Mouse (Mus musculus): ENCODE measurements around the gene Zswim3. TPM values are rescaled to one million over a fixed set of nuclear protein-coding genes. Genes with fewer than 3 reads are reported as not detected.

The Zswim3 gene
- polyA plus RNA-seq, 1 experiment: 2.5 TPM

DNA sequence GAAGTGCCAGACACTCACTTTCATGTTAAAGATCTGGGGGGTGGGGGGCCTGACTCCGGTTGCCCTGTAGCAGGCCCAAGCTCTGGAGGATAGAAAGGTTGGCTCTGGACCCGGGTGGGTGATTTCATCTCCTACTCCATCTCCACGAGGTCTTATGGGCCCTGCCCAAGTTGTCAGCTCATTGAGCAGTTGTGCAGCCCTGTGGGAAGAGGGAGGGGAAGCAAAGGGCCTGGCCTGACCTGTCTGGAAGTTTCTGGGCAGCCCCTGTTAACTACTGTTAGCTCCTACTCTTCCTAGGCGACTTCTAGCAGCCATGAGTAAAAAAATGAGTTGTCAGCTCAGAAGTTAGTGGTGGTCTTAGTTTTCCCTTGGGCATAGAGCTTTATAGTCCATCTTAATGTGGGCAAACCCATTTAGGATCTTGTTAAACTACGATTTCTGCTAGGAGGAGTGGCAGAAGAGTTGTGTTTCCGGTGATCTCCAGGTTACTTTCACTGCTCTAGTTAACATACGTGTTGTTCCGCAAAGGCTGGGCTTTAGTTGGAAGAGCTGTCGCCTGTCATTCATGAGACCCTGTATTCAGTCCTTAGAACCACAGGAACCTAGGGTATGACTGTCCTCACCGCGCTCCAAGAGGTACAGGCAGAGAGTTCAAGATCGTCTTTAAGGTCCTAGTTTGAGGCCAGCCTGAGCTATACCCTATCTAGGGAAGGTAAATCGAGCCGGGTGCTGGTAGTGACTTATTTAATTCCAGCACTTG is 31.5 kb upstream of the Zswim3 start:
- 85% methylated on average over 14 of the region's 14 CpGs for WGBS
- DNase-seq (ENCODE audit: low read depth in 1 of 2, low spot score in 2 of 2): no peak
- no peaks in the 10 kb centered on the region for H3K27me3 ChIP-seq (ENCODE audit: control insufficient read depth, insufficient read depth, low read length)
- H3K4me3 ChIP-seq (ENCODE audit: extremely low read depth, insufficient read depth, insufficient read length): no peak overlapping the region
- 0 out of 2 replicates have a peak overlapping the region, but pooled peaks have one; percentile 2 for H3K27ac ChIP-seq (ENCODE audit: insufficient read depth, low read length)
- TF ChIP-seq CTCF (IDR thresholded peaks at IDR 0.05; ENCODE audit: extremely low read depth, insufficient read depth, insufficient read length, insufficient replicate concordance): no peak
- no peak for TF ChIP-seq POLR2A (IDR thresholded peaks at IDR 0.05; ENCODE audit: low read depth, low read length)
- H3K36me3 ChIP-seq (ENCODE audit: control insufficient read depth, insufficient read depth, low read length): no peaks in the 10 kb centered on the region
- no peaks in the 10 kb centered on the region; the same call in 1 of the 2 replicates for H3K4me1 ChIP-seq (ENCODE audit: control insufficient read depth, insufficient read depth, insufficient read length)

DNA sequence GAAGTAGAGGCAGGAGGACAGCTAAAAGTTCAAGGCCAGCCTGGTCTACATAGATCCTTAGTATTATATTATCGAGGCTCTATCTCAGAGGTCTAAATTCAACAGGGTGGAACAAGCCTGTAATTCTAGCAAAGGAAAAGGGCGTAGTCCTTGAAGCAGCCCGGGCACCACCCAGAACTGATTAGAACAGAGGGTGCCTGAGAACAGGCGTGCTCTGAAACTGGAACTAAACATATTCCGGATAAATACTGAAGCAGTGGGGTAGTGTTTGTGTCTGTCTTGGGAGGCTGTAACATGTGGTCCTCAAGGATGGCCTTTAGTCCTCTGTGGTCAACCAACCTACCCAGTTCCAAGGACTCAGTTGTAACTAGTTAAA is 30.9 kb upstream of the Zswim3 start:
- H3K27me3 ChIP-seq (ENCODE audit: control insufficient read depth, insufficient read depth, low read length): no peaks in the 10 kb centered on the region
- 72% methylated on average over 5 of the region's 5 CpGs for WGBS
- TF ChIP-seq POLR2A (IDR thresholded peaks at IDR 0.05; ENCODE audit: low read depth, low read length): no peak
- no peak for TF ChIP-seq CTCF (IDR thresholded peaks at IDR 0.05; ENCODE audit: extremely low read depth, insufficient read depth, insufficient read length, insufficient replicate concordance)
- no peak overlapping the region for H3K27ac ChIP-seq (ENCODE audit: insufficient read depth, low read length)
- no peak overlapping the region for H3K4me3 ChIP-seq (ENCODE audit: extremely low read depth, insufficient read depth, insufficient read length)
- H3K36me3 ChIP-seq (ENCODE audit: control insufficient read depth, insufficient read depth, low read length): no peaks in the 10 kb centered on the region
- DNase-seq (ENCODE audit: low read depth in 1 of 2, low spot score in 2 of 2): no peak
- no peaks in the 10 kb centered on the region; the same call in 1 of the 2 replicates for H3K4me1 ChIP-seq (ENCODE audit: control insufficient read depth, insufficient read depth, insufficient read length)

DNA sequence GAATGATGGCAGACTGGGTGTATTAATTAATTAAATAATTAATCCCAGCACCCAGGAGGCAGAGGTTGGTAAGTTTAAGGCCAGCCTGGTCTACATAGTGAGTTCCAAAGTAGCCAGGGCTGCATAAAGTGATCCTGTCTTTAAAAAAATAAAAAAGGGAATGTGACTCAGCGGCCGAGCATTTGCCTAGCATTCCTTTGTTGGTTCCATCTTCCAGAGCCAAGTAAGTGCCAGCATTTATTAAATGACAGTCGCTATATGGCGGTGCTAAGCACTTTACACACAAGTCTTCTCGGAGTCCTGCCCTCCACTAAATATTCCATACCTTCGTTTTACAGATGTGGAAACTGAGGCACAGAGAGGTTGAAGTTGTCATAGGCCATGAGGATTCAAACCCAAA is 28.8 kb upstream of the Zswim3 start:
- DNase-seq (ENCODE audit: low read depth in 1 of 2, low spot score in 2 of 2): no peak
- H3K4me3 ChIP-seq (ENCODE audit: extremely low read depth, insufficient read depth, insufficient read length): no peak overlapping the region
- no peak overlapping the region for H3K27ac ChIP-seq (ENCODE audit: insufficient read depth, low read length)
- H3K36me3 ChIP-seq (ENCODE audit: control insufficient read depth, insufficient read depth, low read length): no peaks in the 10 kb centered on the region
- 92% methylated on average over 6 of the region's 6 CpGs for WGBS
- no peaks in the 10 kb centered on the region for H3K27me3 ChIP-seq (ENCODE audit: control insufficient read depth, insufficient read depth, low read length)
- H3K4me1 ChIP-seq (ENCODE audit: control insufficient read depth, insufficient read depth, insufficient read length): no peaks in the 10 kb centered on the region
- no peak for TF ChIP-seq POLR2A (IDR thresholded peaks at IDR 0.05; ENCODE audit: low read depth, low read length)
- TF ChIP-seq CTCF (IDR thresholded peaks at IDR 0.05; ENCODE audit: extremely low read depth, insufficient read depth, insufficient read length, insufficient replicate concordance): no peak

DNA sequence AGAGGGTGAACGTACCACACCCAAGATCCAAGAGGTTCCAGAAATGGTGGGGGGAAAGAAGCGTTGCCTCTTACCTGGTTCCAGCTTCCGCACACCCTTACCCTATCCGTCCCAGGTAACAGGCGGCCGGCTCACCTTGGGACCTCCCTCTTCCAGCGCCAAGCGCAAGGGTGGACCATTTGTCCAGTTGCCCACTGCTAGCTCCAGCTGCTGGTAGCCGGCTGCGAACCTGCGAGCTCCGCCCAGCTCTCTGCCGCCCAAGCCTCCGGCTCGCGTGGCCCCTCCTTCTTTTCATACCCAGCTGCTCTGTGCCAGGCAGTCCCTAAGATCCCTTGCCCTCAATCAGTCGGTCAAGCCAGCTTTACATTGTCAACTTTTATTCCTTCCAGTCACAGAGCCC is 28.1 kb upstream of the Zswim3 start:
- no peak overlapping the region for H3K27ac ChIP-seq (ENCODE audit: insufficient read depth, low read length)
- H3K4me1 ChIP-seq (ENCODE audit: control insufficient read depth, insufficient read depth, insufficient read length): no peaks in the 10 kb centered on the region
- H3K4me3 ChIP-seq (ENCODE audit: extremely low read depth, insufficient read depth, insufficient read length): no peak overlapping the region
- no peak for DNase-seq (ENCODE audit: low read depth in 1 of 2, low spot score in 2 of 2)
- no peaks in the 10 kb centered on the region for H3K27me3 ChIP-seq (ENCODE audit: control insufficient read depth, insufficient read depth, low read length)
- TF ChIP-seq CTCF (IDR thresholded peaks at IDR 0.05; ENCODE audit: extremely low read depth, insufficient read depth, insufficient read length, insufficient replicate concordance) (no peak), POLR2A (IDR thresholded peaks at IDR 0.05; ENCODE audit: low read depth, low read length) (no peak)
- WGBS: 78% methylated on average over 17 of the region's 17 CpGs
- no peaks in the 10 kb centered on the region for H3K36me3 ChIP-seq (ENCODE audit: control insufficient read depth, insufficient read depth, low read length)

DNA sequence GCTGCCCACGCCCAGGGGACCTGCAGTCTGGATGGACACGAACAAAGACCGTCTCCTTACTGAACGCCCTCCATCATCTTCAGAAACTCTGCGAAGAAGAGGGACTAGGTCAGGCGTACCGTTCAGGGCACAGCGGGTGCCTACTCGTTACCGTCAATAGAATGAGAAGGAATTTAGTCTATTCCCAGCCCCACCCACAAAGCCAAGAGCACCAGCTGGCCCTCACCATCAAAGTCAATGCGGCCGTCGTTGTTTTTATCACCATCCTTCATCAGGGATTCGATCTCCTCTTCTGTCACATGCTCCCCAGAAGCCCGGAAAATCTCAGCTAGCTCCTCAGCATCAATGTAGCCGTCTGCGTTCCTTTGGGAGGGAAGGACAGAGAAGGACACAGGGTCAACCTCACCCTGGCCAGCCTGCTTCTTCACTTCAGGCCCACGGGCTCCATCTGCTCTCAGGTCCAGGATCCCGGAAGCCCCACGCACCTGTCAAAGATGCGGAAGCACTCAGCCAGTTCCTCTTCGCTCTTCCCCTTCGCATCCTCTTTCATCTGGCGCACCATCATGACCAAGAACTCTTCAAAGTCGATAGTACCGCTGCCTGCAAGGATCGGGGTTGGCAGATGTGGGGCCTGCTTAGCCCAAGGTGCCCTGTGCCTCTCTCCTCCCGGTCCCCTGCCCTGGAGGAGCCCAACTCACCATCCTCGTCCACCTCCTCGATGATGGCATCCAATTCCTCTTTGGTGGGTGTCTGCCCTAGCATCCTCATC is 27.5 kb upstream of the Zswim3 start:
- H3K27me3 ChIP-seq (ENCODE audit: control insufficient read depth, insufficient read depth, low read length): no peaks in the 10 kb centered on the region
- no peak overlapping the region for H3K27ac ChIP-seq (ENCODE audit: insufficient read depth, low read length)
- no peak overlapping the region for H3K4me3 ChIP-seq (ENCODE audit: extremely low read depth, insufficient read depth, insufficient read length)
- WGBS: 81% methylated on average over 30 of the region's 30 CpGs
- H3K4me1 ChIP-seq (ENCODE audit: control insufficient read depth, insufficient read depth, insufficient read length): no peaks in the 10 kb centered on the region
- DNase-seq (ENCODE audit: low read depth in 1 of 2, low spot score in 2 of 2): no peak
- TF ChIP-seq CTCF (IDR thresholded peaks at IDR 0.05; ENCODE audit: extremely low read depth, insufficient read depth, insufficient read length, insufficient replicate concordance) (no peak), POLR2A (IDR thresholded peaks at IDR 0.05; ENCODE audit: low read depth, low read length) (no peak)
- no peaks in the 10 kb centered on the region for H3K36me3 ChIP-seq (ENCODE audit: control insufficient read depth, insufficient read depth, low read length)

DNA sequence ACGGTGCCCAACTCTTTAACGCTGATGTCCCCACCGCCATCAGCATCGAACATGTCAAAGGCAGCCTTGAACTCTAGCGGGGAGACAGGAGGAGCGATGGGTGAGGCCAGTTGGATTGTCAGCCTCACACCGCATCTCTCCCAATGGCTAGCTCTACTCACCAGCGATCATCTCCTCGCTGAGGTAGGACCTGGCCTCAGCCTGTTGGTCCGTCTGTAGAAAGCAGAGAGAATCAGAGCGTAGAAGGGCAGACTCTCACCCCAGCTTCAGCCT is 26.9 kb upstream of the Zswim3 start:
- TF ChIP-seq CTCF (IDR thresholded peaks at IDR 0.05; ENCODE audit: extremely low read depth, insufficient read depth, insufficient read length, insufficient replicate concordance): no peak
- no peak for TF ChIP-seq POLR2A (IDR thresholded peaks at IDR 0.05; ENCODE audit: low read depth, low read length)
- H3K4me1 ChIP-seq (ENCODE audit: control insufficient read depth, insufficient read depth, insufficient read length): no peaks in the 10 kb centered on the region
- 89% methylated on average over 11 of the region's 11 CpGs for WGBS
- no peaks in the 10 kb centered on the region for H3K36me3 ChIP-seq (ENCODE audit: control insufficient read depth, insufficient read depth, low read length)
- no peaks in the 10 kb centered on the region for H3K27me3 ChIP-seq (ENCODE audit: control insufficient read depth, insufficient read depth, low read length)
- H3K4me3 ChIP-seq (ENCODE audit: extremely low read depth, insufficient read depth, insufficient read length): no peak overlapping the region
- no peak for DNase-seq (ENCODE audit: low read depth in 1 of 2, low spot score in 2 of 2)
- no peak overlapping the region for H3K27ac ChIP-seq (ENCODE audit: insufficient read depth, low read length)

DNA sequence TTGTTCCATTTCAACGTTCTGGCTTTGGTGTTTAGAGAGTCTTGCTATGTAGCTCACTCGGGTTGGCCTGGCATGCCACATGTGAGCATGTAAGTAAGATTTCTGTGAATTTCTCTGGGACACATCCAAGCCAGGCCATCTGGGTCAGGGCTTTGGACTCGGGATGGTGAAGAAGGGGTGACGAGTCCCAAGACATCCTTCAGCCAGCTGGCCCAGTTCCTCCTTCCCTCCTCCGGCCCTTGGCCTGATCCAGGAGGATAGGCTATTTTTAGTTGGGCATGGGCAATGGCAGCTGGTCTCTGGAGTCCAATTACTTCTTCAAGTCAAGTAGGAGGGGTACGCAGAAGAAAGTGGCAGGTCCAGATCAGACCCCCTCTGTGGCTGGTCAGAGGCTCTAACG is 26.1 kb upstream of the Zswim3 start:
- DNase-seq (ENCODE audit: low read depth in 1 of 2, low spot score in 2 of 2): no peak
- Histone ChIP-seq H3K36me3 (ENCODE audit: control insufficient read depth, insufficient read depth, low read length) (no peaks in the 10 kb centered on the region), H3K27me3 (ENCODE audit: control insufficient read depth, insufficient read depth, low read length) (no peaks in the 10 kb centered on the region), H3K4me1 (ENCODE audit: control insufficient read depth, insufficient read depth, insufficient read length) (no peaks in the 10 kb centered on the region), H3K27ac (ENCODE audit: insufficient read depth, low read length) (no peak overlapping the region), H3K4me3 (ENCODE audit: extremely low read depth, insufficient read depth, insufficient read length) (no peak overlapping the region)
- TF ChIP-seq CTCF (IDR thresholded peaks at IDR 0.05; ENCODE audit: extremely low read depth, insufficient read depth, insufficient read length, insufficient replicate concordance) (no peak), POLR2A (IDR thresholded peaks at IDR 0.05; ENCODE audit: low read depth, low read length) (no peak)
- WGBS: 81% methylated on average over 7 of the region's 7 CpGs

Measured in spleen, adult 2 months (tissue).